Mouse (Mus musculus) heart, adult 2 months (tissue): ENCODE data around the gene Camk2d.

Source experiments
- CTCF ChIP-seq: fragments of 200-600 bp; IDR thresholded peaks from 2 replicates; pipeline ENCODE4 v1.8.1; 2022; ENCODE audit warnings: antibody characterized with exemption, mild to moderate bottlenecking, moderate library complexity
- EP300 ChIP-seq: fragments of 200-500 bp; IDR thresholded peaks from 2 replicates; pipeline ENCODE4 v1.6.1; 2011; ENCODE audit warnings: low read depth, low read length, control low read depth; ENCODE audit not compliant: insufficient read depth
- POLR2A ChIP-seq: fragments of 200-500 bp; IDR thresholded peaks from 2 replicates; pipeline ENCODE4 v1.6.1; 2011; ENCODE audit warnings: mild to moderate bottlenecking, low read depth, low read length, control low read depth; ENCODE audit not compliant: insufficient read depth

DNA sequence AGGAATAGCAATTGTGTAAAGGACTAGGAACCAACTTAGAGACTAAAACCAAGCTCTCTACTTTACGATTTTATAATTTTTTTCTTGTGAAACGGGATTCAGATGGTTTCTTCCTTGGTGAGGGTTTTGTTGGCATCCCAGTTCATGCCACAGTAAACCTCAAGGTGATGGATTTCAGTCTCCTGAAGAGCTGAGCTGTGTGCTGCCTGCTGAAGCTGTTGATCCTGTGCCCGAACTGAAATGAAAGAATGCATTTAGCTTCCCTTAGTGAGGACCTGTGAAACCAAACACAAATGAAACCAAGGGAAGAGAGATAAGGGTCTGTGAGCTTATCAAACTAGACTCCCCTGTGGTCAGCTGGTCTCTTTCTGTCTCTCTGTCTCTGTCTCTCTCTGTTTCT is 103.6 kb downstream of the Camk2d start:
- TF ChIP-seq CTCF (no peak), POLR2A (no peak), EP300 (no peak)
